Mouse (Mus musculus): ENCODE results near the gene Adgb.
"Not testable (repeated sequence)": the region's sequence is repeated elsewhere in the genome, so short reads cannot be mapped to it uniquely, and the experiment has no call there.

Gene Adgb

GRCm38 (mm10) chr10:10471961-10472610 is at the start of gene Adgb:
Adgb (minus strand) TSS chr10:10472326.
- peak; percentile 43 for DNase-seq

- DNase-seq, result no peak
Observed at GRCm38 (mm10) chr10:10480139-10480538, 8.0 kb upstream of the Adgb start.

- DNase-seq, result not testable (repeated sequence)
Observed at GRCm38 (mm10) chr10:10477429-10477828, 5.3 kb upstream of the Adgb start.

DNA sequence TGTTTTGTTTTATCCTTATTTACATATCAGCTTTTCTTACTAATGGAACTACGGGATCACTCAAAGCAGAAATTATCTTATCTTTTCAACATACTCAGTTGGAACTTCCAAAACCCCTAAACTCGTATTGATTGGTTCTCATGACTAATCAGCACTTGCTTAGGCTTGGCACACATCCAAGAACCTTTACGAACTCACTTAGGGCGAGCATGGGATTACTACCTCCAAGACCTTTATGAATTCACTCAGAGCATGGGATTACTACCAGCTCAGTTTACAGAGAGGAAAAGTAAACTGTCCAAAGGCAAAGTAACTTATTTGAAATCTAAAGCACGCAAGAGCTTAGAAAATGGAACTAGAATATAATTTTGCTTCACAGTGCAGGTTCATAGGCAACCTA is 4.8 kb upstream of the Adgb start:
- DNase-seq, result no peak

- no peak for DNase-seq
Observed at GRCm38 (mm10) chr10:10476549-10476948, 4.4 kb upstream of the Adgb start.

DNA sequence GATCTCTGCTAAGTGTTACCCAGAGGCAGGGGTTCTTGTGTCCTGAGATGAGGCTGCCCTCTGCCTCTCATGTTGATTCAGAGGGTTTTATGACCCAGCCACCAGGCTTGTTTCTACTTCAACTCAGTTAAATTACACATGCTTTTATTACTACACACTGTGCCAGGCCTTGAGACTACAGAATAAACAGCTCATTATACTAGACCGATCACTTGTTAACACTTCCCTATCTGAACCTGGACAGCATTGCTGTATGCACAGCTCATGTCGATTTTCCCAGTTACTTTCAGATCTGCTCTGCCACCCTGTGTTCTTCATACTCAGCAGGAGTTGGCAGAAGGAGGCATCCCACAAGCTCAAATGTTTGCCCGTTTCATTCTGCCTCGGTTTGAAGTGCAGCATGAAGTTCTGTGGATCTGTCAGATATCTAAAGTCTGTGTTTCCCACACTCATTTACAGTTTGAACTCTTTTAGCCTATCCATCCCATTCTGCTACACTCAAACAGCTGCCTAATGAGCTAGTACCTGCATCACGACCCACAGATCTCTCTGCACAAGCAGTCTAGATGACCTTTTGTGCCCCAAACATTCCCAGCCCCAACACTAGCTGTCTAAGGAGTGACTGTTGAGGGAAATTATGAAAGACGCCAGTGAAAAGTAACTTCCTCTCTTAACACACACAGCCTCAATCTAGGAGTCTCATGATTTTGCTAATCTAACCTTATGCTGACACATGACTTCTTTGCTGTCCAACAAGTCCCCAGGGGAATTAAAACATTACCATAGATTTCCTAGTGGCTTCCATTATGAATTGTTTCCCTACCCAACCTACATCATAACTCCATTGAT is 3.2 kb downstream of the Adgb start:
- peak; percentile 10 for DNase-seq

DNA sequence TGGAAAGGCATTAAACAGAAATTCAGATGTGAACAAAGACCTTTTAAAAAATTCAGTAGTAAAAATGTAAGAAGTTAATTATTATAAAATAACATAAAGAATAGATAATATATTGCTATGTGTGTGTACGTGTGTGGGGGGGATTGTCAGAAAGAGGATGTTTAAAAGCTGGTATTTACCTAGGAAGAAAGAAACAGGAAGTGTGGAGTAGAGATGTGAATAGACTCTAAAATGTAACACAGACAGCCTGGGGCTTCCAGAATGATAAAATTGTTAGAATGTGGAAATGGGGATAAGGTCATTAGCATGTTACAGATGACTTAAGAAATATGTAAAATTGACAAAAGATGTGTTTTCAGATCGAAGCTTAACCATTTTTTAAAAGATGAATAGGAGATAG is 12.0 kb downstream of the Adgb start:
- DNase-seq, result no peak

- DNase-seq, result no peak
Observed at GRCm38 (mm10) chr10:10456991-10457390, 15.1 kb downstream of the Adgb start.

- no peak for DNase-seq
Observed at GRCm38 (mm10) chr10:10449067-10449466, 23.1 kb downstream of the Adgb start.

GRCm38 (mm10) chr10:10444841-10445466 is 27.2 kb downstream of the Adgb start:
- no peak for DNase-seq

GRCm38 (mm10) chr10:10443558-10443957 is 28.6 kb downstream of the Adgb start:
- no peak for DNase-seq

DNA sequence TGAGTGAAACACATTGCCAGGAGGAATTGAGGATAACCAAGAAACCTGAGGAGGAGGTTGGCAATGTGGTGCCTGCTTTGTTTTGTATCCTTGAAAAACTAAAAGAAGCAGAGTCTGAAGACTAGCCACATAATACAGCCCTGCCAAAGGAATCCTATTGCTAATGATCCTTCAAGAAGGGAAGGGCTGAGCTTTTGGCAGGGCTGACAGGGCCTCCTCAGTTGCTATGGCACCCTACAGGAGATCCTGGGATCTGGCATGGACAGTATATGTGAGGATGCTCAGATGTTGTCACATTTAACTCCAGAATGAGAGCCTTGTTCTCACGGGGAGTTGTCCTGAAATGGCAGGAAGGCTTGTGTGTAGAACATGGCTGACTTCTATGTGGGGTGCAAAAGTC is 37.1 kb downstream of the Adgb start:
- DNase-seq, result no peak

- no peak for DNase-seq
Observed at GRCm38 (mm10) chr10:10429635-10430034, 42.5 kb downstream of the Adgb start.

GRCm38 (mm10) chr10:10429032-10429431 is 43.1 kb downstream of the Adgb start:
- no peak for DNase-seq

DNA sequence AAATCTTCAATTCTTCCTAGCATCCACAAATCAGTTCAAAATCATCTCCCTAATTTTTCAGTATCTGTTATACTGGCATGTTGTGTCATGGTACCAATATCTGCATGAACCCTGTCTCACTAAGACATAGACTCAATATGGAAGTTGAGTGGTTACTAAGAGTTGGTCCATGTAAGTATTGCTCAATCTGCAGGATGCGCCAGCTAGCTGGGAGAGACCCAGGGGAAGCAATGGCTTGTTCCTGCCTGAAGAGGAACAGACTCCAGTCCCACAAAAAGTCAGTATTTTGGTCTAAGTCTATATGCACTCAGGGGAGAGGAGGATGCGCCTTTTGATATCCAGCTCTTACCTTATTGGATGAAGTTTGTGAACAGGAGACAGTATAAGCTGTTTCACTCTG is 47.7 kb downstream of the Adgb start:
- no peak for DNase-seq

GRCm38 (mm10) chr10:10411046-10411445 is 61.1 kb downstream of the Adgb start:
- DNase-seq, result no peak

DNA sequence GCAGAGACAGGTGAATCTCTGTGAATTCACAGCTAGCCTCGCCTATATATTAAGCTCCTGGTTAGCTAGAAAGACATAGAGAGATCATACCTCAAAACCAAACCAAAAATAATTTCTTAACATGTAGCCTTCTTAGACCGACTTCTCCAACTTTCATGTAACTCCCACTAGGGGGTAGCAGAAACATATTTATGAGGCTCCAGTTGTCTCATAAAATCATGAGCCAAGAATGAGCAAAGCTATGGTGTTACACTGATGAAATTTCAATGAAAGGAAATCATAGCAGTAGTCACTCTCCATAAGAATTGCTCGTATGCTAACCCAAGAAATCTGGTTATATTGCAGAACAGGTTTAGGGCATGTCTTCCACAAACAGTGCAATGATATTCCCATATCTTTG is 64.0 kb downstream of the Adgb start:
- no peak for DNase-seq

- no peak for DNase-seq
Observed at GRCm38 (mm10) chr10:10395784-10396481, 76.2 kb downstream of the Adgb start.

GRCm38 (mm10) chr10:10374629-10375028 is 97.5 kb downstream of the Adgb start:
- DNase-seq, result no peak

DNA sequence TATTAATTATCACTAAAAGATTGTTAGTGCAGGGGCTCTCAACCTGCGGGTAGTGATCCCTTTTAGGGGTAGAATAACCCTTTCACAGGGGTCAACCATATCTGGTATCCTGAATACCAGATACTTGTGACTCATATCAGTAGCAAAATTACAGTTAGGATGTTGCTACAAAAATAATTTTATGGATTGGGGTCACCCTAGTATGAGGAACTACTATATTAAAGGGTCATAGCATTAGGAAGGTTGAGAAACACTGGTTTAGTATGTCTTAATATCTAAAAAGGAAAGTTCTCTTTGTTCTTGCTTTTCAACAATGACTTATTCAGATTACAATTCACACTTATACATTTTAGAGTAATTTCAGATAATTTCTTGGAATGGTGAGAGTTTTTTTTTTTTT is 108.1 kb downstream of the Adgb start:
- no peak for DNase-seq

- DNase-seq, result peak; percentile 4
Observed at GRCm38 (mm10) chr10:10355605-10356227, 116.4 kb downstream of the Adgb start.

- no peak for DNase-seq
Observed at GRCm38 (mm10) chr10:10352184-10352583, 119.9 kb downstream of the Adgb start.

- DNase-seq, result no peak
Observed at GRCm38 (mm10) chr10:10350550-10350949, 121.6 kb downstream of the Adgb start.
